Mouse (Mus musculus) hindbrain, embryonic 10.5 days (tissue): ENCODE data around the gene Usp30. TPM values are rescaled to one million over a fixed set of nuclear protein-coding genes. Genes with fewer than 3 reads are reported as not detected.

Experiments used
- DNase-seq: peaks from one replicate; pipeline ENCODE4 v3.0.0-alpha.2; 2017; ENCODE audit warnings: low spot score
- H3K27ac ChIP-seq: fragments of 300-500 bp; sonication (generic); 2 replicates; pipeline ENCODE4 v1.5.1; 2016; ENCODE audit warnings: mild to moderate bottlenecking, moderate library complexity
- H3K27me3 ChIP-seq: fragments of 300-500 bp; sonication (generic); 2 replicates; pipeline ENCODE4 v1.6.1; 2016; ENCODE audit warnings: mild to moderate bottlenecking; ENCODE audit not compliant: poor library complexity, insufficient read depth, severe bottlenecking
- H3K36me3 ChIP-seq: fragments of 300-500 bp; sonication (generic); 2 replicates; pipeline ENCODE4 v1.6.1; 2016; ENCODE audit warnings: mild to moderate bottlenecking, moderate library complexity
- H3K4me1 ChIP-seq: fragments of 300-500 bp; sonication (generic); replicated peaks from 2 replicates; pipeline ENCODE4 v1.6.1; 2016; ENCODE audit warnings: mild to moderate bottlenecking
- H3K4me3 ChIP-seq: fragments of 300-500 bp; sonication (generic); 2 replicates; pipeline ENCODE4 v1.5.1; 2016; ENCODE audit warnings: mild to moderate bottlenecking, moderate library complexity
- H3K9me3 ChIP-seq: fragments of 300-500 bp; sonication (generic); 2 replicates; pipeline ENCODE4 v1.6.1; 2016; ENCODE audit warnings: mild to moderate bottlenecking, moderate library complexity
- WGBS: fragments of 180-500 bp; shearing (Covaris S2); methylation state at CpG from one replicate; pipeline ENCODE4 v1.1.7; 2016; 5-methylcytosine and 5-hydroxymethylcytosine counted together
- polyA plus RNA-seq: library from polyadenylated mRNA; unstranded; fragments of >200 nt; fragmentation: Nextera tagmentation; extraction: Ambion mirVana; gene quantifications from 2 replicates; pipeline ENCODE4 v1.2.1, GENCODE M21; 2016

The Usp30 gene
- polyA plus RNA-seq, 1 experiment from 2014 or later = 13.2 TPM

GRCm38 (mm10) chr5:114070858-114071257, 5.6 kb downstream of the Usp30 start:
- Histone ChIP-seq H3K9me3 (no peaks in the 10 kb centered on the region), H3K4me1 (peaks cover 22% of the 10 kb centered on the region), H3K36me3 (no peaks in the 10 kb centered on the region), H3K4me3 (no peak overlapping the region), H3K27ac (no peak overlapping the region), H3K27me3 (no peaks in the 10 kb centered on the region)
- WGBS = 94% methylated on average over 4 of the region's 4 CpGs
- DNase-seq = no peak

DNA sequence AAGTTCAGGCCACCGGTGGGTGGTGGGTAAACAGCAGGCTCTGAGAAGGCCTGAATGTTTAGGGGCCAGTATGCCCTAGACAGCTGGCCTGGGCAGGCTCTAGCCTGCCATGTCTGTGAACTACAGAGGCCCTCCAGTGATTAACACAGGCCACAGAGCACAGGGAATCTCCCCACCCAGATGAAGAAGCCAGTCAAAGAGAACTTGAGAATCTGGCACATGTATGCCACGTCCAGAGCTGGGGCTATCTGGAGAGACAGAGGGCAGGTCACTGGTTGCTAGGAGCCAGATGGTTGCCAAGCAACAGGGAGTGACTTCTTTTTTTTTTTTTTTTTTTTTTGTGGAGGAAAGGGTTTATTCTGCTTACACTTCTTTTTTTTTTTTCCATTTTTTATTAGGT, 7.0 kb downstream of the Usp30 start:
- WGBS = 37% methylated on average over 2 of the region's 2 CpGs
- Histone ChIP-seq H3K4me3 (no peak overlapping the region), H3K27ac (peak overlapping the region; percentile 83), H3K9me3 (no peaks in the 10 kb centered on the region), H3K36me3 (no peaks in the 10 kb centered on the region), H3K4me1 (peaks cover 24% of the 10 kb centered on the region), H3K27me3 (no peaks in the 10 kb centered on the region)
- DNase-seq = peak; percentile 78

GRCm38 (mm10) chr5:114077009-114077408, 11.7 kb downstream of the Usp30 start:
- Histone ChIP-seq H3K27ac (no peak overlapping the region; the same call in 1 of the 2 replicates), H3K4me1 (peaks cover 19% of the 10 kb centered on the region), H3K9me3 (no peaks in the 10 kb centered on the region), H3K4me3 (no peak overlapping the region), H3K36me3 (no peaks in the 10 kb centered on the region), H3K27me3 (no peaks in the 10 kb centered on the region)
- DNase-seq = no peak
- WGBS = 57% methylated on average over 8 of the region's 8 CpGs

- H3K27ac ChIP-seq = no peak overlapping the region
- no peaks in the 10 kb centered on the region for H3K36me3 ChIP-seq
- WGBS = 78% methylated on average over 14 of the region's 14 CpGs
Observed at GRCm38 (mm10) chr5:114085501-114085900, 20.2 kb downstream of the Usp30 start.

GRCm38 (mm10) chr5:114087875-114088480, 22.7 kb downstream of the Usp30 start:
- Histone ChIP-seq H3K27ac (no peak overlapping the region), H3K36me3 (no peaks in the 10 kb centered on the region), H3K4me1 (peaks cover 18% of the 10 kb centered on the region), H3K9me3 (no peaks in the 10 kb centered on the region), H3K27me3 (peaks cover 5% of the 10 kb centered on the region; the same call in 1 of the 2 replicates), H3K4me3 (no peak overlapping the region)
- 80% methylated on average over 12 of the region's 12 CpGs for WGBS
- DNase-seq = no peak

More at GRCm38 (mm10) chr5:114085501-114085900, 20.2 kb downstream of the Usp30 start:
- no peak overlapping the region for H3K4me3 ChIP-seq
- H3K27me3 ChIP-seq = no peaks in the 10 kb centered on the region
- H3K9me3 ChIP-seq = no peaks in the 10 kb centered on the region
- DNase-seq = no peak
- peaks cover 7% of the 10 kb centered on the region; the same call in 1 of the 2 replicates for H3K4me1 ChIP-seq

GRCm38 (mm10) chr5:114090421-114091013, 25.3 kb downstream of the Usp30 start:
- peak overlapping the region; percentile 89 for H3K27ac ChIP-seq
- DNase-seq = no peak

GRCm38 (mm10) chr5:114091057-114091807, 26.0 kb downstream of the Usp30 start, which contains the start of gene Svop:
Gene Svop, minus strand, starts transcription at chr5:114091570.
- Histone ChIP-seq H3K4me3 (peak within 1 kb of the TSS; percentile 57), H3K27ac (peak within 1 kb of the TSS; percentile 89), H3K4me1 (peaks cover 18% of the 10 kb centered on the region), H3K27me3 (peaks cover 5% of the 10 kb centered on the region; the same call in 1 of the 2 replicates), H3K9me3 (no peaks in the 10 kb centered on the region), H3K36me3 (no peaks in the 10 kb centered on the region)
- 3% methylated on average over 40 of the region's 40 CpGs for WGBS
- DNase-seq = peak; percentile 89

More at GRCm38 (mm10) chr5:114090421-114091013, 25.3 kb downstream of the Usp30 start:
- Histone ChIP-seq H3K36me3 (no peaks in the 10 kb centered on the region), H3K4me1 (peaks cover 18% of the 10 kb centered on the region), H3K27me3 (peaks cover 5% of the 10 kb centered on the region; the same call in 1 of the 2 replicates), H3K4me3 (peak overlapping the region; percentile 57), H3K9me3 (no peaks in the 10 kb centered on the region)
- 14% methylated on average over 7 of the region's 7 CpGs for WGBS

DNA sequence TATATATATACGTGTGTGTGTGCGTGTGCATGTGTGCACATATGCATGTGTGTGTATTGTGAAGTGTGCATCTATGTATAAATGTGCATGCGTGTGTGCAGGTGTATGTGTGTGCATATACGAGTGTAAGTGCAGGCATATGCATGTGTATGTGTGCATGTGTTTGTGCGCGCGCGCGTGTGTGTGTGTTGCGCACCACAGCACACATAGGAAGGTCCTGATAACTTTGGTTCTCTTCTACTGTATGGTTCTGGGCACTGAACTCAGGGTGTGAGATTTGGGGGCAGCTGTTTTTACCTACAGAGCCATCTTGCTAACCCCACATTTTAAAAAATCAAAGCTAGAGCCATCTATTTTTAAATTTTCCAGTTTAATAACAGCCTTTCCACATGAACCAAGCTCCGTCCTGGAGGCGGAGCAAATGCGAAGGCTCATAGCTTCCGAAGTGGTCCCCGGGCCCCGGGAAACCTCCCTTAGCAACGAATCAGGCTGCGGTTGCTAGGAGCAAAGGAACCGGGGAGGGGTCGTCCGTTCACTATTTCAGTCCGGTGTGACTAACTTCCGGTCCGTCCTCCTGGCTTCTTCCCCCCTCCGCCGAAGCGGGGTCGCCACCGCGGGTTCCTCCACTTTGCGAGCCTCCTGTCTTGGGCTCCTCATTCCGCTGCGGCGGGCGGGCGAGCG, 34.6 kb downstream of the Usp30 start:
- 6% methylated on average over 37 of the region's 37 CpGs for whole genome bisulfite sequencing
- Histone ChIP-seq H3K4me3 (peak overlapping the region; percentile 95), H3K4me1 (peaks cover 18% of the 10 kb centered on the region), H3K9me3 (no peaks in the 10 kb centered on the region), H3K27ac (peak overlapping the region; percentile 94), H3K36me3 (peaks cover 25% of the 10 kb centered on the region), H3K27me3 (no peaks in the 10 kb centered on the region)
- peak; percentile 93 for DNase-seq

DNA sequence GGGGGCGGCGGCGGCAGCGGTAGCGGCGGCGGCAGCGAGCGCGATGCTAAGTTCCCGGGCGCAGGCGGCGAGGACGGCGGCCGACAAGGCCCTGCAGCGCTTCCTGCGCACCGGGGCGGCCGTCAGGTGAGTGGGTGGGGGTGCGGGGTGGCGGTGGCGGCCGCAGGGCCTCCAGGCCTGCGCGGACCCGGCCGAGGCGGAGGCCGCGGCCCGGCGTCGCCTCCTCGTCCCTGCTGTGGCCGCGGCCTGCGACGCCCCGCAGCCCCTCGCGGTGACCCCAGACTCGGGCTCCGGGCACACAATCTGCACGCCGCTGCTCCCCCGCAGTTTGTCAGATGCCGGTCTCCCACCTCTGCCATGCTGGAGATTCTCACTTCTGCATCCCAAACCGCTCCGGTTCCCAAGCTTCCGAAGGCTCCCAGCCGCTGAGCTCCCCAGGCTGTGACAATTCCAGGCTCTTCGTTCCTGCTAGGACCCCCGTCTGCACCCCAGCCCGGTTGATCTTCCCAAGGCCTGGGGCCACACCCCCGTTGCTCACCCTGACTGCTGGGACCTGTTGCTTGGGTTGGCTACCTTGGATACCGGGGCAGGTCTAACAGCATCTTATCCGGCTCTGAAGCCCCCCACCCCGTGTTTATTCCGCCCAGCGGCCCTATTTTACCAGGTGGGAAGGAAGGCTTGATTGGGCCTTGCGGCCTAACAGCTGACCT, 35.3 kb downstream of the Usp30 start:
- H3K36me3 ChIP-seq = peaks cover 32% of the 10 kb centered on the region
- peak overlapping the region; percentile 94 for H3K27ac ChIP-seq
- no peak for DNase-seq
- no peaks in the 10 kb centered on the region for H3K27me3 ChIP-seq
- peak overlapping the region; percentile 95 for H3K4me3 ChIP-seq
- no peaks in the 10 kb centered on the region for H3K9me3 ChIP-seq
- peaks cover 18% of the 10 kb centered on the region for H3K4me1 ChIP-seq
- WGBS = 2% methylated on average over 64 of the region's 64 CpGs

DNA sequence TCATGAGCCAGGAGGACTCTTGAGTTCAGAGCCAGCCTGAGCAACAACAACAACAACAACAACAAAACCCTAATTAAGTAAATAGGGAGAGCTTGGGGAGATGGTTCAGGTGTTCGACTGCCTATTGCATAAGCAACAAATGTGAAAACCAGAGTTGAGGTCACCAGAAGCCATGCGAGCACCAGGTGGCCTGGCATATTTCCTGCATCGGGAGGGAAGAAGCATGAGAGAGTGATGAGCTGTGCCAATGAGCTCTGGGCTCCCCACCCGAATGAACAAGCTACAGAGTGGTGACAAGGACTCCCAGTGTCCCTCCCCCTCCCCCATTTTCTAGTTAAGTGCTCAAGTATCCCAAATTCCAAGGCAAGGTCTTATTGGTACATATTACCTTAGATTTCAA, 36.6 kb downstream of the Usp30 start:
- DNase-seq = no peak
- H3K27me3 ChIP-seq = no peaks in the 10 kb centered on the region

GRCm38 (mm10) chr5:114102807-114103206, 37.5 kb downstream of the Usp30 start:
- peaks cover 54% of the 10 kb centered on the region for H3K36me3 ChIP-seq
- H3K27ac ChIP-seq = no peak overlapping the region
- H3K27me3 ChIP-seq = no peaks in the 10 kb centered on the region
- no peaks in the 10 kb centered on the region for H3K9me3 ChIP-seq
- no peak overlapping the region for H3K4me3 ChIP-seq
- DNase-seq = no peak
- 88% methylated on average over 1 of the region's 1 CpGs for WGBS
- H3K4me1 ChIP-seq = peaks cover 18% of the 10 kb centered on the region

More for the DNA sequence above, 36.6 kb downstream of the Usp30 start:
- H3K9me3 ChIP-seq = no peaks in the 10 kb centered on the region
- H3K4me3 ChIP-seq = no peak overlapping the region
- no peak overlapping the region for H3K27ac ChIP-seq
- H3K4me1 ChIP-seq = peaks cover 18% of the 10 kb centered on the region
- WGBS = 87% methylated on average over 4 of the region's 4 CpGs
- peaks cover 45% of the 10 kb centered on the region for H3K36me3 ChIP-seq

DNA sequence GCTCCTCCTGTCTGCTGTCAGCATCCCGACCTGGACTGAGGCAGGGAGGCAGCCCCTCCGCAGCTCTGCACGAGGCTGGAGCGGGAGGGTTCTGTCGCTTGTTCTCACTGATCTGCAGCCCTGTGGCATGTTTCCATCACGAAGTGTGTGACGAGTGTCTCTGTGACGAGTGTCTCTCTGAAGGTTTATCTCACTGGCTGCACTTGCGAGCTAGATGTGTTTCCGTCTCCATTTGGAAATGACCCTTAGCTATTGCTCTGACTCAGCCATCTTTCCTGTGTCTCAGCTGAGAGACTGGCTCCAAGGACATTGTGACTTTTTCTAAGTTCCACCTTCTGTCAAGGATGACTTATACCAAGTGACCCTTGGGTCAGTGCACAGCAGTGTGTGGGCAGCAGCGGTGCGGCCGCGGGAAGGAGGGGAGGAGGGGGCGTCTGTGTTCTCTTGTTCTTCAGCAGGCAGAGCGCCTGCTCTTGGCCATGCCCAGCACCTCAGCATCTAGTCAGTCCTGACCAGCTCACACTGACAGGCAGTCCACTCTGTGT, 41.2 kb downstream of the Usp30 start:
- H3K27me3 ChIP-seq = no peaks in the 10 kb centered on the region
- no peak for DNase-seq
- H3K36me3 ChIP-seq = peaks cover 91% of the 10 kb centered on the region
- peaks cover 2% of the 10 kb centered on the region for H3K4me1 ChIP-seq
- H3K9me3 ChIP-seq = no peaks in the 10 kb centered on the region
- no peak overlapping the region for H3K27ac ChIP-seq
- 83% methylated on average over 16 of the region's 16 CpGs for WGBS
- H3K4me3 ChIP-seq = no peak overlapping the region
